Mouse (Mus musculus) stomach, embryonic 14.5 days (tissue): ENCODE measurements around the gene Ankrd11. TPM values are rescaled to one million over a fixed set of nuclear protein-coding genes. Genes with fewer than 3 reads are reported as not detected.

Source experiments
- ATAC-seq: fragments of 200-750 bp; cut with Nextera tagmentation; 2 replicates; pipeline ENCODE4 v1.8.0; 2017; ENCODE audit warnings: low read depth, moderate TSS enrichment; ENCODE audit not compliant: insufficient number of reproducible peaks, insufficient read depth, low FRiP score
- H3K27ac ChIP-seq: fragments of 300-500 bp; sonication (generic); 2 replicates; pipeline ENCODE4 v1.5.1; 2014; ENCODE audit warnings: mild to moderate bottlenecking, low read length, moderate library complexity, mixed read lengths
- H3K27me3 ChIP-seq: fragments of 300-500 bp; sonication (generic); 2 replicates; pipeline ENCODE4 v1.6.1; 2014; ENCODE audit warnings: low read length, control low read depth, mixed read lengths; ENCODE audit not compliant: control insufficient read depth, insufficient read depth
- H3K36me3 ChIP-seq: fragments of 300-500 bp; sonication (generic); 2 replicates; pipeline ENCODE4 v1.6.1; 2014; ENCODE audit warnings: mild to moderate bottlenecking, control low read depth, low read length, moderate library complexity, mixed read lengths; ENCODE audit not compliant: control insufficient read depth, insufficient read depth
- H3K4me1 ChIP-seq: fragments of 300-500 bp; sonication (generic); 2 replicates; pipeline ENCODE4 v1.6.1; 2014; ENCODE audit warnings: low read length, control low read depth, mixed read lengths; ENCODE audit not compliant: control insufficient read depth, insufficient read depth
- H3K4me2 ChIP-seq: fragments of 300-500 bp; sonication (generic); replicated peaks from 2 replicates; pipeline ENCODE4 v1.6.1; 2014; ENCODE audit warnings: low read depth, low read length, control low read depth
- H3K4me3 ChIP-seq: fragments of 300-500 bp; sonication (generic); 2 replicates; pipeline ENCODE4 v1.5.1; 2014; ENCODE audit warnings: low read depth, low read length, control low read depth
- H3K9ac ChIP-seq: fragments of 300-500 bp; sonication (generic); replicated peaks from 2 replicates; pipeline ENCODE4 v1.6.1; 2014; ENCODE audit warnings: low read depth, mild to moderate bottlenecking, control low read depth, low read length, moderate library complexity, mixed read lengths
- H3K9me3 ChIP-seq: fragments of 300-500 bp; sonication (generic); 2 replicates; pipeline ENCODE4 v1.6.1; 2016; ENCODE audit warnings: low read depth, low read length, control low read depth; ENCODE audit not compliant: control insufficient read depth
- WGBS: fragments of 180-500 bp; shearing (Covaris S2); extraction: QIAGEN DNeasy Blood & Tissue Kit; methylation state at CpG from one replicate; pipeline ENCODE4 v1.1.7; 2014; 5-methylcytosine and 5-hydroxymethylcytosine counted together
- polyA plus RNA-seq: library from polyadenylated mRNA; unstranded; fragments of >200 nt; fragmentation: Nextera tagmentation; extraction: Ambion mirVana; gene quantifications from 2 replicates; pipeline ENCODE4 v1.2.1, GENCODE M21; 2014

The Ankrd11 gene
- polyA plus RNA-seq, 1 experiment from 2014 or later = 55.5 TPM

GRCm38 (mm10) chr8:123005805-123006204, 36.3 kb downstream of the Ankrd11 start:
- Histone ChIP-seq H3K4me2 (no peak overlapping the region), H3K4me3 (no peak overlapping the region), H3K9me3 (no peaks in the 10 kb centered on the region), H3K27ac (no peak overlapping the region), H3K4me1 (peaks cover 10% of the 10 kb centered on the region; the same call in 1 of the 2 replicates), H3K36me3 (no peaks in the 10 kb centered on the region), H3K27me3 (no peaks in the 10 kb centered on the region), H3K9ac (no peak overlapping the region)
- WGBS = 73% methylated on average over 5 of the region's 5 CpGs
- ATAC-seq = no peak

GRCm38 (mm10) chr8:123005328-123005727, 36.7 kb downstream of the Ankrd11 start:
- Histone ChIP-seq H3K27ac (no peak overlapping the region), H3K9me3 (no peaks in the 10 kb centered on the region), H3K36me3 (no peaks in the 10 kb centered on the region), H3K27me3 (no peaks in the 10 kb centered on the region), H3K4me2 (no peak overlapping the region), H3K4me3 (no peak overlapping the region), H3K4me1 (peaks cover 9% of the 10 kb centered on the region; the same call in 1 of the 2 replicates), H3K9ac (no peak overlapping the region)
- 58% methylated on average over 3 of the region's 3 CpGs for WGBS
- no peak for ATAC-seq

- no peak for ATAC-seq
- 52% methylated on average over 14 of the region's 14 CpGs for WGBS
Observed at GRCm38 (mm10) chr8:123004033-123004922, 37.8 kb downstream of the Ankrd11 start.

GRCm38 (mm10) chr8:123000311-123000710, 41.8 kb downstream of the Ankrd11 start:
- 65% methylated on average over 2 of the region's 2 CpGs for WGBS
- Histone ChIP-seq H3K27me3 (no peaks in the 10 kb centered on the region), H3K4me3 (no peak overlapping the region), H3K9ac (no peak overlapping the region), H3K4me1 (no peaks in the 10 kb centered on the region; the same call in 1 of the 2 replicates), H3K36me3 (no peaks in the 10 kb centered on the region), H3K9me3 (no peaks in the 10 kb centered on the region), H3K4me2 (no peak overlapping the region), H3K27ac (no peak overlapping the region)
- no peak for ATAC-seq

More at GRCm38 (mm10) chr8:123004033-123004922, 37.8 kb downstream of the Ankrd11 start:
- Histone ChIP-seq H3K9me3 (no peaks in the 10 kb centered on the region), H3K4me1 (peaks cover 9% of the 10 kb centered on the region; the same call in 1 of the 2 replicates), H3K27ac (no peak overlapping the region), H3K36me3 (no peaks in the 10 kb centered on the region), H3K9ac (no peak overlapping the region), H3K4me3 (no peak overlapping the region), H3K4me2 (no peak overlapping the region), H3K27me3 (no peaks in the 10 kb centered on the region)

- Histone ChIP-seq H3K36me3 (no peaks in the 10 kb centered on the region), H3K27ac (no peak overlapping the region), H3K9me3 (no peaks in the 10 kb centered on the region), H3K27me3 (no peaks in the 10 kb centered on the region), H3K4me2 (no peak overlapping the region), H3K9ac (no peak overlapping the region), H3K4me3 (no peak overlapping the region), H3K4me1 (peaks cover 9% of the 10 kb centered on the region)
- ATAC-seq = no peak
- 62% methylated on average over 4 of the region's 4 CpGs for WGBS
Observed at GRCm38 (mm10) chr8:122997963-122998362, 44.1 kb downstream of the Ankrd11 start.

GRCm38 (mm10) chr8:122993740-122994139, 48.3 kb downstream of the Ankrd11 start:
- Histone ChIP-seq H3K27me3 (no peaks in the 10 kb centered on the region), H3K9me3 (no peaks in the 10 kb centered on the region), H3K36me3 (no peaks in the 10 kb centered on the region), H3K4me3 (no peak overlapping the region), H3K4me2 (no peak overlapping the region), H3K4me1 (peaks cover 12% of the 10 kb centered on the region), H3K27ac (no peak overlapping the region), H3K9ac (no peak overlapping the region)
- ATAC-seq = no peak
- WGBS = 62% methylated on average over 5 of the region's 5 CpGs

- Histone ChIP-seq H3K4me2 (no peak overlapping the region), H3K9ac (no peak overlapping the region), H3K4me3 (no peak overlapping the region), H3K36me3 (no peaks in the 10 kb centered on the region), H3K27me3 (no peaks in the 10 kb centered on the region), H3K4me1 (peaks cover 13% of the 10 kb centered on the region), H3K27ac (no peak overlapping the region), H3K9me3 (no peaks in the 10 kb centered on the region)
- WGBS = 80% methylated on average over 3 of the region's 3 CpGs
- ATAC-seq = no peak
Observed at GRCm38 (mm10) chr8:122993031-122993430, 49.0 kb downstream of the Ankrd11 start.

- peaks cover 15% of the 10 kb centered on the region for H3K4me1 ChIP-seq
- H3K36me3 ChIP-seq = no peaks in the 10 kb centered on the region
- no peaks in the 10 kb centered on the region for H3K9me3 ChIP-seq
- no peak overlapping the region for H3K4me3 ChIP-seq
- H3K4me2 ChIP-seq = no peak overlapping the region
- no peaks in the 10 kb centered on the region for H3K27me3 ChIP-seq
- H3K27ac ChIP-seq = no peak overlapping the region
- H3K9ac ChIP-seq = no peak overlapping the region
- WGBS = 44% methylated on average over 2 of the region's 2 CpGs
- ATAC-seq = no peak
Observed at GRCm38 (mm10) chr8:122992296-122992695, 49.8 kb downstream of the Ankrd11 start.
